Mouse (Mus musculus) macrophage (primary cell): ENCODE measurements around the gene Rpl22l1. TPM values are rescaled to one million over a fixed set of nuclear protein-coding genes. Genes with fewer than 3 reads are reported as not detected.
"Not testable (repeated sequence)": the region's sequence is repeated elsewhere in the genome, so short reads cannot be mapped to it uniquely, and the experiment has no call there.

Source experiments
- H3K27ac ChIP-seq: fragments of 350-480 bp; formaldehyde crosslinking; 2 replicates; pipeline ENCODE4 v1.9.0; 2021
- H3K36me3 ChIP-seq: fragments of 350-480 bp; formaldehyde crosslinking; 2 replicates; pipeline ENCODE4 v1.9.0; 2021; ENCODE audit errors: inconsistent target
- H3K4me3 ChIP-seq: fragments of 350-480 bp; formaldehyde crosslinking; 2 replicates; pipeline ENCODE4 v1.9.0; 2021; ENCODE audit errors: inconsistent target
- H3K79me2 ChIP-seq: fragments of 350-480 bp; formaldehyde crosslinking; 2 replicates; pipeline ENCODE4 v1.9.0; 2021; ENCODE audit errors: inconsistent target
- WGBS: methylation state at CpG from one replicate; pipeline ENCODE4 v1.1.7; 2026; ENCODE audit warnings: inconsistent platforms; ENCODE audit not compliant: missing documents; 5-methylcytosine and 5-hydroxymethylcytosine counted together
- polyA plus RNA-seq: library from polyadenylated mRNA; stranded (reverse); fragments of 250-400 nt; gene quantifications from 3 replicates; pipeline ENCODE4 v1.2.4, GENCODE M21; 2018; ENCODE audit warnings: inconsistent platforms
- total RNA-seq, 78 experiments: library from RNA; depleted of rRNA; stranded (reverse); fragments of 250-400 nt; gene quantifications; 1 replicate in 9 of 78; 2 replicates in 24 of 78; 3 replicates in 43 of 78; 4 replicates in 2 of 78; pipeline ENCODE4 v1.2.4; 2018; ENCODE audit warnings: inconsistent platforms in 56 of 78

The Rpl22l1 gene
- total RNA-seq (2018; cell fraction: chromatin; rRNA removed) = 10 to 100 TPM; 12.2 to 56.6 (median 25.6) TPM
- 100 to 1,000 TPM in 9 of 26 experiments, 10 to 100 TPM in 17; 48.0 to 167 (median 86.5) TPM for total RNA-seq (2018; cell fraction: cytosol; rRNA removed)
- 10 to 100 TPM; 19.5 to 61.3 (median 36.6) TPM for total RNA-seq (2018; cell fraction: nucleus; rRNA removed)
- polyA plus RNA-seq = 25.0 to 190 TPM (median 105 TPM) in 3 replicates

DNA sequence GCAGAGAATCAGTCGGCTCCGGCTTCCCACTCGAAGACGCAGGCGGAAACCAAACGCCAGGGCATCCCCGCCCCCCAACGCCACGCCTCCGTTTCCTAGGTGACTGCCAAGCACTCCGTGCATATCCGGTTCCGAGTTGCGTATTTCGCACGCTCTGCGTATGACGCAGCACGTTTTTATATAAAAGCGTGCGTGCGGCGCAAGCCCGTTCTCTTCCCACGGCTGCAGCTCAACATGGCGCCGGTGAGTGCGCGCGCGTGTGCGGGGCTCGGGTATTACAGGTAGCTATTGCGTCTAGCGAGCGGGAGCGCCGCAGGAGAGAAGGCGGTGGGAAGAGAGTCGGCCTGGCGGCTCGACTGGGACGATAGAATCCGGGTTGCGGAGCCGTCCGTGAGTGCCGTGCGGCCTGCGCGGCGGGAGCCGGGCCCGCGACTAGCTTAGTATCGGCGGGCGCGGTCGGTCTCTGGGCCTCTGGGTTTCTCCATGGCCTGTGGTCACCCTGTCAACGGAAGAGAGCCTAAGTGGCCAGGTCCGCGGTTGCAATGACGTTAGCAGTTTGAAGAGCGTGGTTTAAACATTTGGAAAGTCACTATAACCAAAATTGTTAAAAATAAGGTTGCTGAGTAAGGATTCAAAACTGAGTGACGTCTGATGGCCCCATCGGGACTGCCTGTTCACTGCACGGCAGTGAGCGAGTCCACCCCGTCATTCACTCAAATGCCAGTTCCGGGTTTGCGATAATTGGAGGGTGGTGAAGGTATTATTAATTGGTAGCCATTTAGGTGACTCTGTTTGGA lies at the start of gene Rpl22l1:
Gene Rpl22l1 (plus strand): TSS at position 136 of the 797 bp plus-strand sequence.
- WGBS = under 1% methylated on average over 67 of the region's 72 CpGs
- Histone ChIP-seq H3K4me3 (peak within 1 kb of the TSS; percentile 67), H3K27ac (peak within 1 kb of the TSS; percentile 54), H3K36me3 (no peaks in the 10 kb centered on the region), H3K79me2 (peaks cover 13% of the 10 kb centered on the region)

DNA sequence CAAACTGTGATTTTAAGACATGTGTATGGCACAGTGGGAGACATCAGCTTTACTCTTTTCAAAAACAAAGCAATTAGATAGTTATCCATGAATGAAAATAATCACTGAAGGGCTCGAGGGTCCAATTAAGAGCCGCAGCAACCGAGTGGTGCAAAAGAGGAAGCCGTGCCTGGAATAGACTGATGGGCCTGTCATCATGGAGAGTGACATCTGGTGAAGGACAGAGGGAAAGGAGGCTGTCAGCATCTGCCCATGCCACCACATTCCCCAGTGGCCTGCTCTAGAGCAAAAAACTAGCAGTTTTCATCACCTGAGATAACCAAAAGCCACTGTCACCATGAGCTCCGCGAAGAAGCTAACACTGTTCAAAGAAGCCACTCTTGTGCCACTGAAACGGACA lies 49.8 kb upstream of the Rpl22l1 start:
- no peaks in the 10 kb centered on the region for H3K79me2 ChIP-seq
- H3K36me3 ChIP-seq = no peaks in the 10 kb centered on the region
- H3K27ac ChIP-seq = no peak overlapping the region
- 87% methylated on average over 7 of the region's 7 CpGs for WGBS
- no peak overlapping the region for H3K4me3 ChIP-seq

DNA sequence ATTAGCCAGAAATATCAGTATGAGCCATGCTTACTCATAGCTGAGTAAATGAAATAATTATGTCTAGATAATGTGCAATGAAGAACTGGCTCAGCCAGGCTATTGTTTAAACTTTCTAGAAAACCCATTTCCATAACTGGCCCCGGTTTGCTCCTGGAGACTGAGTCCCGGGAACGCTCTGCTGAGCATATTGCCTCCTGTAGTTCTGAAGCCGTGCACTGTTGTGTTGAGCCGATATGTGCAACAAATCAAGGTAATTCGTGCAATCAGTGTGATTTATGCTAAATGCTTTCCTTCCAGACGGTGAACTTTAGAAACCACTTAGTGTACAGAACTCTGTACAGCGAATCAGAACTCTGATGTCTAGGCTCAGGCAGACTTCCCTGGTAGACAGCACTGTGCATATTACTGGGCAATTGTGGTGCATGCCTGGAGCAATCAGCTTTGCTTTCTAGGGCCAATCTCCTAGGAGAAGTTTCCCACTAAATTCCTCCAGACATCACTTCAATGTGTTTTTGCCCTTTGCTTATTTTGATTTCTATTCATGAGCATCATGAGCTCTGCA lies 43.9 kb upstream of the Rpl22l1 start:
- H3K36me3 ChIP-seq = no peaks in the 10 kb centered on the region
- H3K79me2 ChIP-seq = no peaks in the 10 kb centered on the region
- H3K4me3 ChIP-seq = no peak overlapping the region
- WGBS = 87% methylated on average over 8 of the region's 8 CpGs
- H3K27ac ChIP-seq = no peak overlapping the region

DNA sequence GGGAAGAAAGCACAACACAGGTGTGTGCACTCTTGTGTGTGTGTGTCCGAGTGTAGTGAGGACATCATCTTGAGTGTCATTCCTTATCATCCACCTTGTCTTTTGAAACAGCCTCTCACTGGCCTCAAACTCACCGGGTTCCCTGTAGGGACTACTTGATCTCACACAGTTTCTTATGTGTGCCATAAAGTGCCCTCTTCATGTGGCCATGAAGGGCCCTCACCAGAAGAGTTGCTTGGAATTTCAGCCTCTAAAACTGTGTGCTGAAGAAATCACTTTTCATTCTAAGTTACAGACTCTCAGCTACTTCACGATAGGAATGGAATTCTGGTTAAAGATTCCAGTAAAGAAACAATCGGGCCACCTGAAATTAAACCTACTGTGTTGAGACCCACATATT lies 38.3 kb upstream of the Rpl22l1 start:
- H3K27ac ChIP-seq = no peak overlapping the region
- H3K79me2 ChIP-seq = no peaks in the 10 kb centered on the region
- no peak overlapping the region for H3K4me3 ChIP-seq
- no peaks in the 10 kb centered on the region for H3K36me3 ChIP-seq
- WGBS = 92% methylated on average over 4 of the region's 4 CpGs

DNA sequence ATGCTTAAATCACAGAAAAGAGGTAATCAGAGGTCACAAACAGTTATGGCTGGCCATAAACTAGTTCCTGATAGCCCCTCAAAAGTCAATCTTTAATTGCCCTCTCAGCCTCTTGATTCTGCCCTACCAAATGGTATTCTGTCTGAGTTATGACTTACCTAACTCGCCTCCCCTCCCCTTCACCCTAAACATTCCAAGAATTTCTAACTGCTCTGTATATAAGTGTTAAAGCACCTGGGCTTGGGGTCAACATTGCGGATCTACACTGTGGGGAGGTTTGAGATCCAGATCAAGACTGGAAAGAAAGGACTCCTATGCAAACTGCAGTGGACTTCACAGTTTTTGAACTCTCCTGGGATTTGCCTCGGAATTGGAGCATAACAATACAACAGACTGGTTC lies 37.0 kb upstream of the Rpl22l1 start:
- no peaks in the 10 kb centered on the region for H3K79me2 ChIP-seq
- no peaks in the 10 kb centered on the region for H3K36me3 ChIP-seq
- whole genome bisulfite sequencing = 89% methylated on average over 3 of the region's 3 CpGs

DNA sequence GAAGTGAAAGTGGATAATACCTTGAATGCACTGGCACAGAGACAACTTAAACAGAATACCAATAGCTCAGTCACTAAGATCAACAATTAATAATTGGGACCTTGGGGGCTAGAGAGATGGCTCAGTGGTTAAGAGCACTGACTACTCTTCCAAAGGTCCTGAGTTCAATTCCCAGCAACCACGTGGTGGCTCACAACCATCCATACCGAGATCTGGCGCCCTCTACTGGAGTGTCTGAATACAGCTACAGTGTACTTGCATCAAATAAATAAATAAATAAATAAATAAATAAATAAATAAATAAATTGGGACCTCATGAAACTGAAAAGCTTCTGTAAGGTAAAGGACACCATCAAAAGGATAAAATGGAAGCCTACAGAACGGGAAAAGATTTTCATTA lies 32.3 kb upstream of the Rpl22l1 start:
- not testable (repeated sequence) for H3K79me2 ChIP-seq, H3K27ac ChIP-seq
- WGBS = 76% methylated on average over 4 of the region's 4 CpGs

More for the DNA sequence above, 37.0 kb upstream of the Rpl22l1 start:
- Histone ChIP-seq H3K4me3 (no peak overlapping the region), H3K27ac (no peak overlapping the region)

DNA sequence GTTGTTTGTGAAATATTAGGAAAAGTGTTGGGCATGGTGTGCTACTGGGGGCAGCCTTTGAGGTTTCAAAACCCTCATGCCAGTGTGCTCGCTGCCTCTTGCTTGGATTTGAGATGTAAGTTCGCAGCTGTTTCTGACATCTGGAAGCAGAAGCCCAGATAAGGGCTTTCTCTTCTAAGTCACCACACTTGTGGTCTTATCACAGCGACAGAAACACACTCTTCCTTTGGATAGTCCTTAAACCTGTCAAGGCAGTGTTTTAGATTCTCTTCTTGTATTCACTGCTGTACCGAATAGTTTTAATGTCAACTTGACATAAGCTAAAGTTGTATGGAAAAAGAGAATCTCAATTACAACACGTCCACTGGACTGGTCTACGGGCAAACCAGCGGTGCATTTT lies 29.9 kb upstream of the Rpl22l1 start:
- Histone ChIP-seq H3K79me2 (no peaks in the 10 kb centered on the region), H3K4me3 (no peak overlapping the region), H3K36me3 (no peaks in the 10 kb centered on the region), H3K27ac (no peak overlapping the region)
- 90% methylated on average over 6 of the region's 7 CpGs for WGBS

More for the DNA sequence above, 32.3 kb upstream of the Rpl22l1 start:
- not testable (repeated sequence) for H3K36me3 ChIP-seq, H3K4me3 ChIP-seq

DNA sequence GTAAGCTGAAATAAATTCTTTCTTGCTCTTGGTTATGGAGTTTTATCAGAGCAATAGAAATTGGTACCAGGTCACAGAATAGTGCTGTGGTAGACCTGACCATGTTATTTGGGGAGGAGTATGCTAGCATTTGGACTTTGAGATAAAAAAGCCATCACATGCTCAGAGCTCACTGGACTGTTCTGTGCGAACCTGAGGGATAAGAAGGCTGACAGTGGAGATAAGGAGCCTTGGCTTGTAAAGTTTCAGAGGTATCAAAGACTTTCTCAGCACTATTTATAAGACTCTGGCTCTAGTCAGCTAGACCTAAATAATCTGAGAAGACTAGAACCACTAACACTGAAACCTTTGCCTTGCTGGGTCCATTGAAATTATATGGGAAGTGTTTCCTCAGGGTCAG lies 29.3 kb upstream of the Rpl22l1 start:
- Histone ChIP-seq H3K27ac (no peak overlapping the region), H3K4me3 (no peak overlapping the region), H3K79me2 (no peaks in the 10 kb centered on the region), H3K36me3 (no peaks in the 10 kb centered on the region)
- 100% methylated on average over 1 of the region's 1 CpGs for WGBS

DNA sequence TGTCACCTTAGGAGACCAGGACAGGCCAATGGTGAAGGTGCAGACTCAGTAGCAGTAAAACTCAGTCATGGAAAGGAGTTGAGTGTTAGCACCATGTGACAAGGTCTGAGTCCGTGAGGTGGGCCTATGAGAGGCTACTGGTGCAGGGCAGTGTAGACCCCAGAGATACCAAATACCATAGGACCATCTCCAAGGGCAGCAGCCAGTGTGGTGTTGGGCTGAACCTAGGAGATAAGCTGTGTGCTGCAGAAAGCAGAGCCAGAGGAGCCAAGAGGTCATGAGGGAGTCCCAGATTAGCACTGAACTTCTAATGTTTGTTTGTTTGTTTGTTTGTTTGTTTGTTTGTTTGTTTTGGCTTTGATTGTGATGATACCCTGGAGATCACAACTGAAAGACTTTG lies 28.7 kb upstream of the Rpl22l1 start:
- WGBS = 82% methylated on average over 1 of the region's 1 CpGs
- Histone ChIP-seq H3K27ac (no peak overlapping the region), H3K79me2 (no peaks in the 10 kb centered on the region), H3K4me3 (no peak overlapping the region), H3K36me3 (no peaks in the 10 kb centered on the region)

DNA sequence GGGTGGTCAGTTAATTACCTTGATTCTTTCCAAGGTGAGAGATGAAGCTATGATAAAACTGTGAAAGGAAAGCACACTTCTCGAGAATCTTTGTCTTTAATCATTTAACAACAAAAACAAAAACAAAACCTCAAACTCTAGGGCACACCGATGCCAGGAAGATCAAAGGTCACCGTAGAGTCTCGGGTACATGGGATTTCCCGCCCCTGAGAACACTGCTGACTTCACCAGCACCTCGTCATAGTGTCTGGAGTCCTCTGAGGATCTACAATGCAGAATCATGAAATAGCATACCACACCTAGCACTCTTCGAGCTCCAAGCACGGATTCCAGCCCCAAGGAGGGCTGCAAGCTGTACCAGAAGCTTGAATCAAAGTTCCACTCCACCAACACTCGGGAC lies 24.7 kb upstream of the Rpl22l1 start:
- no peaks in the 10 kb centered on the region for H3K79me2 ChIP-seq
- no peaks in the 10 kb centered on the region for H3K36me3 ChIP-seq
- no peak overlapping the region for H3K27ac ChIP-seq
- no peak overlapping the region for H3K4me3 ChIP-seq
- 80% methylated on average over 9 of the region's 9 CpGs for WGBS

DNA sequence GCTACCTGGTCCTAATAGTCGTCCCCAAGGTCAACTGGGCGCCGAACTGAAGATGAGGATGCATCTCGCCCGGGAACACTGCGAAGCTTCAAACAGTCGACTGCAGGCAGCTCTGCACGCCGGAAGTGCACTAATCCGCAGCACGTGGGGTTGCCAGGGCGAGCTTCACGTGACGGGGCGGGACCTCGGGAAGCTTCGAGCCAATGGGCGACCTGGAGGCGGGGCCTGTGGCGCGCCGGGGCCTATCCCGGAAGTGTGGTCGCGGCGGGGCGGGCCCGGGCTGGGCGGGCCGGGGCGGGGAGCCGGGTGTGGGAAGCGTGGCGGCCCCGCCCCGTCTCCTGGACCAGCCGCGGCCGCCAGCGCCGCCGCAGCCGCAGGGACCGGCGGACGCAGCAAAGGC lies 24.2 kb upstream of the Rpl22l1 start, which contains the start of gene Eif5a2:
Gene Eif5a2 (plus strand): TSS at position 283 of the 400 bp plus-strand sequence.
- no peaks in the 10 kb centered on the region for H3K36me3 ChIP-seq
- peak within 1 kb of the TSS; percentile 10; the same call in 1 of the 2 replicates for H3K4me3 ChIP-seq
- H3K27ac ChIP-seq = no peak within 1 kb of the TSS
- no peaks in the 10 kb centered on the region for H3K79me2 ChIP-seq
- WGBS = 3% methylated on average over 39 of the region's 46 CpGs

DNA sequence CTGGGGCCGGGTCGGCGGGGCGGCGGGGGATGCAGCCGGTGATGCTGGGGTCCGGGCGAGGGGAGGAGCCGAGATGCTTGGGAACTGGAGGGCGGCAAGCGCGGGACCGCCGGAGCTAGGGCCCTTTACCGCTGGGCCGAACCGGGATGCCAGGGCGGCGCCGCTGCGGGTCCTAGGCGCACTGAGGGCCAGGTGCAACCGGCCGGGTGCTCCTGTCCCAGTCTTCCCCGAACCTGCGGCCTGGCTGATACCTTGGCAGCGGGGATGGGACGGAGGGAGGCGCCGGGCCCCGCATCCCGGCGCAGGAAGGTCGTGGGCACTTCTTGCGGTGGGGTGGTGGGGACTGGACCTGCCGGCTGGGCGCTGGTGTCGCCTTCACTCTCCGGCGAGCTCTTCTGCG lies 23.8 kb upstream of the Rpl22l1 start:
- Histone ChIP-seq H3K79me2 (no peaks in the 10 kb centered on the region), H3K36me3 (no peaks in the 10 kb centered on the region), H3K4me3 (peak overlapping the region; percentile 10; the same call in 1 of the 2 replicates), H3K27ac (no peak overlapping the region)
- 2% methylated on average over 41 of the region's 41 CpGs for WGBS

DNA sequence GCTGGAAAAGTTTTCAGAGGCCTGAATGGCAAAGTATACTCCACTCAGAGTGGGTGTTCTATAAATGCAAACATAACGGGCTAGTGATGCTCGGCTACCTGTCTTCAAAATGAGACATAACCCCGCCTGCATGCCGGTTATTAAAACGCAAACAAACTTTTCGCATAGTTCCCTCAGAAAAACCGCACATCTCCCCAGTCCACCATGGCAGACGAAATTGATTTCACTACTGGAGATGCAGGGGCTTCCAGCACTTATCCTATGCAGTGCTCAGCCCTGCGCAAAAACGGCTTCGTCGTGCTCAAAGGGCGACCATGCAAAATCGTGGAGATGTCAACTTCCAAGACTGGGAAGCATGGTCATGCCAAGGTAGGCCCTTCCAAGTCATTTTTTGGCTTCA lies 23.4 kb upstream of the Rpl22l1 start:
- H3K27ac ChIP-seq = no peak overlapping the region
- H3K79me2 ChIP-seq = no peaks in the 10 kb centered on the region
- WGBS = 45% methylated on average over 14 of the region's 14 CpGs
- H3K36me3 ChIP-seq = no peaks in the 10 kb centered on the region
- H3K4me3 ChIP-seq = peak overlapping the region; percentile 10; the same call in 1 of the 2 replicates

DNA sequence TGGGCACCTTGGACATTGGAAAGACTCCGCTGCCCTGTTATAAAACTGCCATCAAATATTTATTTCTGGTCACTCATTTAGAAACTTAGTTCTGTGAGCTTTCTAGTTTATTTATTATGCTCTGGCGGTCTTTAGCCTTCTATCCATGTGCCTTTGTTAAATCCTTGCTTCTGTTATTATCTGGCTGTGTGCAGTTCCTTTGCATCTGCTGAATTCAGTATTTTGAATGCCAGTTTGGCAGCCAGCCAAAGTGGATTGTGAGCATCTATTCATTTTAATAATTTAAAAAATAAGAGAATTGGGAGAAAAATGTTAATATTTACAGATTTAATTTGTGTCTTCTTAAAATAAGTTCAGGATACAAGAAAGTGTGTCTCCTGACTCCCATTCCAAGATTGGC lies 21.1 kb upstream of the Rpl22l1 start:
- WGBS = 98% methylated on average over 2 of the region's 2 CpGs

DNA sequence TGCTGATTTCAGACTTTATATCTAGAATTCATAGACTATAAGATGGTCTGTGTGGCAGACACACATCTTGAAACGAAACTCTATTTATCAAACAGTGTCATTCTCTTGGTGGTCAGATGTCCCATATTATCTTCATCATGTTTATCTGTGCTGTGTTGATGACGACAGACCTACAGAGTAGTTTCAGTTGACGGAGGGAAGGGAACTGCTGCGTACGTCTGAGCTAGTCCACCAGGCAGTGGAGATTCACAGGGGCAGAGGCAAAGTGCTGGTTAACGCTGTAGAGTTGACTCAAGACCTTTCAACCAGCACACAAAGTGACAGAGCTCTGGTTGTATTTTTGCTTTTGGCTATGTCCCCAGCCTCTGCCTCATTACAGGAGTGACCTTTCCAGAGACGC lies 10.4 kb upstream of the Rpl22l1 start:
- H3K4me3 ChIP-seq = no peak overlapping the region
- WGBS = 91% methylated on average over 7 of the region's 7 CpGs
- H3K27ac ChIP-seq = no peak overlapping the region
- no peaks in the 10 kb centered on the region for H3K36me3 ChIP-seq
- H3K79me2 ChIP-seq = no peaks in the 10 kb centered on the region

More for the DNA sequence above, 21.1 kb upstream of the Rpl22l1 start:
- Histone ChIP-seq H3K36me3 (no peaks in the 10 kb centered on the region), H3K79me2 (no peaks in the 10 kb centered on the region), H3K27ac (no peak overlapping the region), H3K4me3 (no peak overlapping the region)
